In genomic region chr6:87706246-87706645, GRCm38 (mm10) we compare ENCODE assay signal across 10 mouse cellular contexts. TPM values are rescaled to one million over a fixed set of nuclear protein-coding genes. Genes with fewer than 3 reads are reported as not detected.
DNase-seq lines count a peak whose midpoint lies in the region; ATAC-seq and TF ChIP-seq lines count a peak whose summit lies in the region.
"Had no signal": no experiment of that assay in that cellular context is flagged by ENCODE, and none has a peak within 500 bp of the region (broad histone marks: within the 10 kb centered on the region; RNA-seq: fewer than 3 reads in every experiment).

No protein-coding gene starts in this region.

- no peak for TF ChIP-seq POLR2A in cerebellum, adult 2 months (IDR thresholded peaks at IDR 0.05; ENCODE audit: borderline replicate concordance, insufficient read depth, low read length)

- WGBS in cerebellum, adult 2 months: 39% methylated on average over 3 of the region's 3 CpGs
- WGBS in kidney, embryonic 14.5 days: 45% methylated on average over 3 of the region's 3 CpGs
- 37% methylated on average over 3 of the region's 3 CpGs for WGBS in liver, embryonic 13.5 days (ENCODE audit: insufficient replicate concordance)

- peak; percentile 11 for DNase-seq in cerebellum, adult 9-10 months
- DNase-seq in cerebellum, adult 2 months: no peak
- peak; percentile 19 for DNase-seq in kidney, postnatal 10 days
- peak; percentile 54 for DNase-seq in NIH3T3 (ENCODE audit: low read depth)
- DNase-seq in liver, embryonic 13.5 days: peak; percentile 15
- DNase-seq in urinary bladder, postnatal 10 days (ENCODE audit: low spot score): no peak
- no peak for DNase-seq in adrenal gland, adult 2 months
- DNase-seq: right cerebral cortex, adult 18-20 months had no signal

- no peak for TF ChIP-seq CTCF in cerebellum, adult 2 months (IDR thresholded peaks at IDR 0.05; ENCODE audit: borderline replicate concordance, insufficient read depth, low read depth, low read length)

- no peaks in the 10 kb centered on the region for H3K36me3 ChIP-seq in kidney, embryonic 14.5 days (ENCODE audit: control insufficient read depth, insufficient read depth, low read length)
- H3K36me3 ChIP-seq in liver, embryonic 13.5 days: no peaks in the 10 kb centered on the region

- no peak overlapping the region for H3K9ac ChIP-seq in kidney, embryonic 14.5 days (ENCODE audit: low read depth, low read length)
- no peak overlapping the region for H3K9ac ChIP-seq in liver, embryonic 13.5 days

- ATAC-seq in kidney, embryonic 14.5 days (ENCODE audit: low FRiP score, low TSS enrichment): no peak
- no peak for ATAC-seq in liver, embryonic 13.5 days (ENCODE audit: low read depth)
- ATAC-seq: inflammation-experienced regulatory T-cells, adult 6 months had no signal

- H3K27me3 ChIP-seq in cerebellum, adult 2 months (ENCODE audit: control insufficient read depth, insufficient read depth, low read length): no peaks in the 10 kb centered on the region
- H3K27me3 ChIP-seq in kidney, embryonic 14.5 days (ENCODE audit: control insufficient read depth, insufficient read depth, low read length): no peaks in the 10 kb centered on the region
- H3K27me3 ChIP-seq in liver, embryonic 13.5 days: peaks cover 15% of the 10 kb centered on the region

- H3K9me3 ChIP-seq in kidney, embryonic 14.5 days (ENCODE audit: control insufficient read depth, low read length): no peaks in the 10 kb centered on the region
- H3K9me3 ChIP-seq in liver, embryonic 13.5 days (replicated peaks): no peaks in the 10 kb centered on the region

- H3K4me1 ChIP-seq in cerebellum, adult 2 months (ENCODE audit: control insufficient read depth, insufficient read depth, low read length): no peaks in the 10 kb centered on the region
- no peaks in the 10 kb centered on the region for H3K4me1 ChIP-seq in kidney, embryonic 14.5 days (ENCODE audit: control insufficient read depth, insufficient read depth, low read length)
- H3K4me1 ChIP-seq in liver, embryonic 13.5 days (replicated peaks): no peaks in the 10 kb centered on the region

- no peak overlapping the region for H3K4me3 ChIP-seq in cerebellum, adult 2 months (replicated peaks; ENCODE audit: insufficient read depth, low read depth, low read length)
- H3K4me3 ChIP-seq in kidney, embryonic 14.5 days (ENCODE audit: low read length): no peak overlapping the region
- H3K4me3 ChIP-seq in liver, embryonic 13.5 days (replicated peaks): no peak overlapping the region

- H3K4me2 ChIP-seq in kidney, embryonic 14.5 days (replicated peaks; ENCODE audit: low read depth, low read length): no peak overlapping the region
- no peak overlapping the region for H3K4me2 ChIP-seq in liver, embryonic 13.5 days

- H3K27ac ChIP-seq in cerebellum, adult 2 months (ENCODE audit: insufficient read depth, low read length): no peak overlapping the region
- no peak overlapping the region for H3K27ac ChIP-seq in kidney, embryonic 14.5 days (ENCODE audit: low read depth, low read length)
- no peak overlapping the region for H3K27ac ChIP-seq in liver, embryonic 13.5 days

RNA-seq across cellular contexts. Expression of gene Efcc1, which starts 24.4 kb away (rescaled TPM):
- 4.0 and 4.5 TPM in 2 replicates for polyA plus RNA-seq in cerebellum, adult 2 months (2012; rRNA removed)
- 1.5 and 1.8 TPM in 2 replicates for polyA plus RNA-seq in kidney, embryonic 14.5 days (2014; fragmentation: Nextera tagmentation; extraction: Ambion mirVana)
- 0.16 and 0.35 TPM in 2 replicates for polyA plus RNA-seq in liver, embryonic 13.5 days (2015; fragmentation: Nextera tagmentation; extraction: Ambion mirVana)
- 1 to 10 TPM in 1 of 2 experiments, under 1 TPM in 1; 0.63 to 1.1 TPM for total RNA-seq in adrenal gland, adult 2 months (2021)
- 1.1 and 1.4 TPM in 2 replicates for polyA plus RNA-seq in adrenal gland, adult 2 months (2012; rRNA removed)

RNA-seq across cellular contexts. Expression of gene Aplf, which starts 34.3 kb away (rescaled TPM):
- 4.6 and 5.0 TPM in 2 replicates for polyA plus RNA-seq in cerebellum, adult 2 months (2012; rRNA removed)
- polyA plus RNA-seq in kidney, embryonic 14.5 days (2014; fragmentation: Nextera tagmentation; extraction: Ambion mirVana): 14.6 and 16.9 TPM in 2 replicates
- 16.6 and 19.8 TPM in 2 replicates for polyA plus RNA-seq in liver, embryonic 13.5 days (2015; fragmentation: Nextera tagmentation; extraction: Ambion mirVana)
- total RNA-seq in adrenal gland, adult 2 months (2021): 1 to 10 TPM; 5.5 to 7.4 TPM
- polyA plus RNA-seq in adrenal gland, adult 2 months (2012; rRNA removed): 2.5 and 3.7 TPM in 2 replicates

Comparison
In these comparisons a context has a peak if more than half of its experiments do, and no peak if none do; other contexts are left out.
1. DNase-seq: peak in cerebellum, adult 9-10 months (single experiment), kidney, postnatal 10 days (single experiment), NIH3T3 (single experiment) and liver, embryonic 13.5 days (single experiment); none in cerebellum, adult 2 months (0 of 2), urinary bladder, postnatal 10 days (single experiment) and adrenal gland, adult 2 months (single experiment).